Mouse (Mus musculus) intestine, embryonic 15.5 days (tissue): ENCODE data around the gene Hpn. TPM values are rescaled to one million over a fixed set of nuclear protein-coding genes. Genes with fewer than 3 reads are reported as not detected.

Source experiments
- ATAC-seq: fragments of 200-750 bp; cut with Nextera tagmentation; 2 replicates; pipeline ENCODE4 v1.8.0; 2017; ENCODE audit warnings: moderate TSS enrichment, moderate library complexity
- H3K27ac ChIP-seq: fragments of 300-500 bp; sonication (generic); 2 replicates; pipeline ENCODE4 v1.5.1; 2015; ENCODE audit warnings: mild to moderate bottlenecking, inconsistent platforms
- H3K27me3 ChIP-seq: fragments of 300-500 bp; sonication (generic); replicated peaks from 2 replicates; pipeline ENCODE4 v1.6.1; 2015; ENCODE audit warnings: inconsistent platforms
- H3K36me3 ChIP-seq: fragments of 300-500 bp; sonication (generic); 2 replicates; pipeline ENCODE4 v1.6.1; 2015; ENCODE audit warnings: inconsistent platforms
- H3K4me1 ChIP-seq: fragments of 300-500 bp; sonication (generic); replicated peaks from 2 replicates; pipeline ENCODE4 v1.6.1; 2015; ENCODE audit warnings: inconsistent platforms
- H3K4me2 ChIP-seq: fragments of 300-500 bp; sonication (generic); replicated peaks from 2 replicates; pipeline ENCODE4 v1.6.1; 2015; ENCODE audit warnings: mild to moderate bottlenecking, inconsistent platforms
- H3K4me3 ChIP-seq: fragments of 300-500 bp; sonication (generic); replicated peaks from 2 replicates; pipeline ENCODE4 v1.5.1; 2015; ENCODE audit warnings: inconsistent platforms
- H3K9ac ChIP-seq: fragments of 300-500 bp; sonication (generic); 2 replicates; pipeline ENCODE4 v1.6.1; 2015; ENCODE audit warnings: inconsistent platforms
- H3K9me3 ChIP-seq: fragments of 300-500 bp; sonication (generic); 2 replicates; pipeline ENCODE4 v1.6.1; 2016; ENCODE audit warnings: inconsistent platforms
- WGBS: fragments of 180-500 bp; shearing (Covaris S2); methylation state at CpG from one replicate; pipeline ENCODE4 v1.1.7; 2015; 5-methylcytosine and 5-hydroxymethylcytosine counted together
- polyA plus RNA-seq: library from polyadenylated mRNA; unstranded; fragments of >200 nt; fragmentation: Nextera tagmentation; extraction: Ambion mirVana; gene quantifications from 2 replicates; pipeline ENCODE4 v1.2.1, GENCODE M21; 2015

Gene Hpn
- polyA plus RNA-seq, 1 experiment from 2014 or later, result 37.9 TPM

- peak overlapping the region; percentile 86 for H3K9ac ChIP-seq
- peak overlapping the region; percentile 72 for H3K4me3 ChIP-seq
- H3K4me2 ChIP-seq, result peak overlapping the region; percentile 73
- 19% methylated on average over 23 of the region's 23 CpGs for WGBS
- peak; percentile 50 for ATAC-seq
- H3K4me1 ChIP-seq, result peaks cover 45% of the 10 kb centered on the region
- H3K9me3 ChIP-seq, result no peaks in the 10 kb centered on the region
- H3K27ac ChIP-seq, result peak overlapping the region; percentile 88
- no peaks in the 10 kb centered on the region for H3K27me3 ChIP-seq
- no peaks in the 10 kb centered on the region for H3K36me3 ChIP-seq
These were observed 36.5 kb upstream of the Hpn start for GRCm38 (mm10) chr7:31151301-31152241.

- Histone ChIP-seq H3K4me1 (peaks cover 50% of the 10 kb centered on the region), H3K4me2 (peak overlapping the region; percentile 73), H3K4me3 (peak overlapping the region; percentile 72), H3K9ac (peak overlapping the region; percentile 86), H3K9me3 (no peaks in the 10 kb centered on the region), H3K27me3 (no peaks in the 10 kb centered on the region), H3K27ac (peak overlapping the region; percentile 88), H3K36me3 (no peaks in the 10 kb centered on the region)
- WGBS, result 0% methylated on average over 63 of the region's 63 CpGs
- peak; percentile 87 for ATAC-seq
These were observed 35.6 kb upstream of the Hpn start for GRCm38 (mm10) chr7:31150566-31151300.

GRCm38 (mm10) chr7:31149751-31150565, 34.9 kb upstream of the Hpn start:
- Histone ChIP-seq H3K9ac (peak overlapping the region; percentile 86), H3K27ac (peak overlapping the region; percentile 88), H3K4me3 (peak overlapping the region; percentile 72), H3K36me3 (no peaks in the 10 kb centered on the region), H3K27me3 (no peaks in the 10 kb centered on the region), H3K4me1 (peaks cover 56% of the 10 kb centered on the region), H3K4me2 (peak overlapping the region; percentile 73), H3K9me3 (no peaks in the 10 kb centered on the region)
- no peak for ATAC-seq
- 10% methylated on average over 20 of the region's 20 CpGs for WGBS

GRCm38 (mm10) chr7:31149271-31149670, 34.2 kb upstream of the Hpn start:
- Histone ChIP-seq H3K9ac (peak overlapping the region; percentile 86), H3K4me3 (peak overlapping the region; percentile 72), H3K27ac (peak overlapping the region; percentile 32), H3K9me3 (no peaks in the 10 kb centered on the region), H3K4me1 (peaks cover 56% of the 10 kb centered on the region), H3K36me3 (no peaks in the 10 kb centered on the region), H3K27me3 (no peaks in the 10 kb centered on the region), H3K4me2 (peak overlapping the region; percentile 73)
- 33% methylated on average over 9 of the region's 9 CpGs for WGBS
- ATAC-seq, result no peak

- peak overlapping the region; percentile 7; the same call in 1 of the 2 replicates for H3K27ac ChIP-seq
- H3K9ac ChIP-seq, result peak overlapping the region; percentile 39
- ATAC-seq, result no peak
- H3K27me3 ChIP-seq, result no peaks in the 10 kb centered on the region
- peak overlapping the region; percentile 73 for H3K4me2 ChIP-seq
- peak overlapping the region; percentile 72 for H3K4me3 ChIP-seq
- H3K36me3 ChIP-seq, result no peaks in the 10 kb centered on the region
- peaks cover 56% of the 10 kb centered on the region for H3K4me1 ChIP-seq
- 13% methylated on average over 9 of the region's 9 CpGs for WGBS
- H3K9me3 ChIP-seq, result no peaks in the 10 kb centered on the region
These were observed 33.7 kb upstream of the Hpn start for GRCm38 (mm10) chr7:31148756-31149155.

GRCm38 (mm10) chr7:31148086-31148485, 33.0 kb upstream of the Hpn start:
- Histone ChIP-seq H3K9ac (peak overlapping the region; percentile 39), H3K4me1 (peaks cover 56% of the 10 kb centered on the region), H3K27me3 (no peaks in the 10 kb centered on the region), H3K9me3 (no peaks in the 10 kb centered on the region), H3K27ac (0 out of 2 replicates have a peak overlapping the region, but pooled peaks have one; percentile 7), H3K36me3 (no peaks in the 10 kb centered on the region), H3K4me3 (peak overlapping the region; percentile 72; the same call in 1 of the 2 replicates), H3K4me2 (peak overlapping the region; percentile 73)
- ATAC-seq, result no peak
- 66% methylated on average over 3 of the region's 3 CpGs for WGBS

GRCm38 (mm10) chr7:31145596-31146160, 30.6 kb upstream of the Hpn start:
- H3K27ac ChIP-seq, result 0 out of 2 replicates have a peak overlapping the region, but pooled peaks have one; percentile 4
- peaks cover 47% of the 10 kb centered on the region for H3K4me1 ChIP-seq
- H3K27me3 ChIP-seq, result no peaks in the 10 kb centered on the region

GRCm38 (mm10) chr7:31144886-31145285, 29.8 kb upstream of the Hpn start:
- H3K9ac ChIP-seq, result no peak overlapping the region
- no peak overlapping the region for H3K4me2 ChIP-seq
- ATAC-seq, result no peak
- no peaks in the 10 kb centered on the region for H3K27me3 ChIP-seq
- 93% methylated on average over 16 of the region's 16 CpGs for WGBS
- no peak overlapping the region for H3K27ac ChIP-seq
- H3K4me3 ChIP-seq, result no peak overlapping the region
- H3K36me3 ChIP-seq, result peaks cover 22% of the 10 kb centered on the region
- no peaks in the 10 kb centered on the region for H3K9me3 ChIP-seq
- H3K4me1 ChIP-seq, result peaks cover 46% of the 10 kb centered on the region

More at GRCm38 (mm10) chr7:31145596-31146160, 30.6 kb upstream of the Hpn start:
- 15% methylated on average over 12 of the region's 12 CpGs for WGBS
- ATAC-seq, result peak; percentile 87
- no peaks in the 10 kb centered on the region for H3K9me3 ChIP-seq
- H3K4me3 ChIP-seq, result no peak overlapping the region
- H3K36me3 ChIP-seq, result peaks cover 18% of the 10 kb centered on the region
- H3K4me2 ChIP-seq, result peak overlapping the region; percentile 9; the same call in 1 of the 2 replicates
- no peak overlapping the region for H3K9ac ChIP-seq

GRCm38 (mm10) chr7:31140941-31141340, 25.9 kb upstream of the Hpn start:
- Histone ChIP-seq H3K27ac (no peak overlapping the region), H3K27me3 (no peaks in the 10 kb centered on the region), H3K4me1 (peaks cover 8% of the 10 kb centered on the region), H3K9ac (no peak overlapping the region), H3K9me3 (no peaks in the 10 kb centered on the region), H3K4me3 (no peak overlapping the region), H3K4me2 (no peak overlapping the region), H3K36me3 (peaks cover 49% of the 10 kb centered on the region)
- 92% methylated on average over 10 of the region's 10 CpGs for WGBS
- no peak for ATAC-seq

- Histone ChIP-seq H3K4me3 (no peak overlapping the region), H3K4me2 (no peak overlapping the region), H3K27ac (no peak overlapping the region), H3K27me3 (no peaks in the 10 kb centered on the region), H3K9me3 (no peaks in the 10 kb centered on the region), H3K4me1 (peaks cover 2% of the 10 kb centered on the region), H3K36me3 (peaks cover 54% of the 10 kb centered on the region), H3K9ac (no peak overlapping the region)
- ATAC-seq, result no peak
- WGBS, result 71% methylated on average over 4 of the region's 4 CpGs
These were observed 25.2 kb upstream of the Hpn start for GRCm38 (mm10) chr7:31140302-31140701.

- peak; percentile 59 for ATAC-seq
- 68% methylated on average over 5 of the region's 5 CpGs for WGBS
- H3K27me3 ChIP-seq, result no peaks in the 10 kb centered on the region
- no peak overlapping the region for H3K4me3 ChIP-seq
- no peaks in the 10 kb centered on the region for H3K4me1 ChIP-seq
- H3K4me2 ChIP-seq, result no peak overlapping the region
- no peak overlapping the region for H3K9ac ChIP-seq
- peaks cover 59% of the 10 kb centered on the region for H3K36me3 ChIP-seq
- H3K9me3 ChIP-seq, result no peaks in the 10 kb centered on the region
- H3K27ac ChIP-seq, result no peak overlapping the region
These were observed 24.7 kb upstream of the Hpn start for GRCm38 (mm10) chr7:31139765-31140164.
